Mouse (Mus musculus): Measurements from ENCODE around the gene Bpifb1.
"Not testable (repeated sequence)": the region's sequence is repeated elsewhere in the genome, so short reads cannot be mapped to it uniquely, and the experiment has no call there.

Gene Bpifb1

DNA sequence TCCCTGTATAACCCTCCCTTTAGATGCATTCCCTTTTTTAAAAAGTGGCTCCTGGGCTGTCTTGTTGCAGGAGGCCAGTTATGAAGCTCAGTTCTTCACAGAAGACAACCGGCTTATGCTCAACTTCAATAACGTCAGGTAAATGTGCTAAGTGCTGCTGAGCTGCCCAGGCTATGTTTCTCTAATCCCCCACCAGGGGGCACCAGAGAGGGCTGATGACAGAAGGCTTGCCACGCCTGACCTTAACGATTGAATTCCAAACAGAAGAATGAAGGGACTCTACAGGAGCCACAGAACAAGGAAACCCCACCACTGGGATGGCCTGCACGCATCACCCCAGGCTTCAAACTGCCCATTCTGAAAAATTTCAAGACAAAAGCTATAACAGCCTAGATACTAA is 24.6 kb downstream of the Bpifb1 start:
- DNase-seq, result peak; percentile 48

GRCm38 (mm10) chr2:154219950-154220349 is 29.3 kb downstream of the Bpifb1 start:
- DNase-seq, result no peak

DNA sequence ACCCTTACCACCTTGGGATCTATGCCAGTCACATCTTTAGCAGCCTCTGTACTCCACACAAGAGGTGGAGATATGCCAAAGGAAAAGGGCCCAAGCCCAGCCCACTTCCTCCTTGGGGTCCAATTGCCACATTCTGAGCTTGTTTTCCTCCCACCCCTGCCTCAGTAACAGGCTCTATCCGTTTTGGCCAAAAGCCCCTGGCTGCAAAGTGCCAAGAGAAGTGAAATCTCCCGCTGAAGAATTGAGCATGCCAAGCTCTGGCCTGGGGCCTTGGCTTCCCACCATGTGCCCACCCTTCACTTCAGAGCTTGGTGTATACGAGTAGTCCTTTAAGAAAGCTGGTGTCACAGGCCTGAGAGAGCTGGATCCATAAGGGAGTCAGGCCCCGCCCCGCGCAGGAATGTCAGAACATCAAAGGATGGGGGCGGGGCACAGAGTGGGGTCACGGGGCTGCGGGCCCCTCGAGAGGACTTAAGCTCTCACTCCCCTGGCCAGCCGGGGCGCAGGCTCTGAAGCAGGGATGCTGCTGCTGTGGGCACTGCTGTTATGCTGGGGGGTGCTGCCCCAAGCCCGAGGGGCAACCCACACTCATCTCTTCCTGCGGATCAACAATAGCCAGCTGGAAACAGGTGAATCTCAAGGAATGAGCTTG is 32.8 kb downstream of the Bpifb1 start, which contains the start of gene Bpifb5:
Gene Bpifb5, plus strand, starts transcription at position 478 of the 652 bp plus-strand sequence.
- no peak for DNase-seq

DNA sequence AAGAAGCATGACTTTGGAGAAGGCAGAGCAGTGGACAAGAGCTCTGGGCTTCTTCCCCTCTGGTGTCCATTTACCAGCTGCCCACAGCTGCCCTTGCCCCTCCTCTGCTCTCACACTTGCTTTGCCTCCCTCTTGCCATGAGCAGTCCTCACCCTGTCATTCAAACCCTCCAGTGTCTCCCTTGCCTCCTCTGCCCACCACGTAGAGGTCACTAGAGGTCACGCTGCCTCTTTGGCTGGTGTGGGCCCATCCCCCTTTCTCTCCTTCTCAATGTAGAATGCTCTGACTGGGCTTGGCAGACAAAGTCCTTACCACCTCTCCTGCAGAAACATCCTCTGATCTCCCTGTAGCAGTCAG is 33.3 kb downstream of the Bpifb1 start:
- no peak for DNase-seq

DNA sequence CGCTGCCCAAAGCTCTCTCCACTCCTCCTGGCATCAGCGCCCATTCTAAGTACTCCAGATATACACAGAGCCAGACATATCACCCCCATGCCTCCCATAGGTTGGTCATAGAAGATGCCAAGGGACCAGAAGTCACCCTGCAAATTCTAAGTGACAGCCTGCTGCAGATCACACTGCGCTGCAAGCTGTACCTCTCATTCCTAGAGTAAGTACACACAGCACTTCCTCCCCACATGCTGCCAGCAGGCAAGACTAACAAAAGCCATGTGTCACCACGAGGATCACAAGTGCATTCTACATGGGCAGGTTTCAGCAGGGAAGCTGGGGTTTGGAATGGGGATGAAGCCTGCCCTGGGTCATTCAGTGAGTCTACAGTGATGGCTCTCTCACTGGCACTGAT is 36.4 kb downstream of the Bpifb1 start:
- DNase-seq, result peak; percentile 35

DNA sequence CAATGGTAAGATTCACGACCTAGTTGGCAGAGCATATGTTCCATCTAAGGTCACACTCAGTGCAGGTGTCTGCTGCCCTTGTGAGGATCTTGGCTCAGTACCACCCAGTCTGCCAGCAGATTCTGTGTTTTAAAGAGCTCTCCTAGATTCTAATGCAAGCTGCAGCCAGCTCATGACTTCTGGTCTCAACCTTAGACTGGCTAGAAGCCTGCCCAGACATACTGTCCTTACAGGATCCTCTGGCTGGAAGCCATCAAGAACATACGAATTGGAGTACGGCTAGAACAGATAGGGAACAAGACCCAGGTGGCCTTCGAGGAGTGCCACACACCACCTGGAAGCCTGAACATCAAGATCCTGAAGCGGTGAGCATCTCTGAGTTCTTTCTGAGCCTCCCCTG is 37.2 kb downstream of the Bpifb1 start:
- peak; percentile 38 for DNase-seq

- DNase-seq, result peak; percentile 38
Observed at GRCm38 (mm10) chr2:154233426-154233825, 42.8 kb downstream of the Bpifb1 start.

DNA sequence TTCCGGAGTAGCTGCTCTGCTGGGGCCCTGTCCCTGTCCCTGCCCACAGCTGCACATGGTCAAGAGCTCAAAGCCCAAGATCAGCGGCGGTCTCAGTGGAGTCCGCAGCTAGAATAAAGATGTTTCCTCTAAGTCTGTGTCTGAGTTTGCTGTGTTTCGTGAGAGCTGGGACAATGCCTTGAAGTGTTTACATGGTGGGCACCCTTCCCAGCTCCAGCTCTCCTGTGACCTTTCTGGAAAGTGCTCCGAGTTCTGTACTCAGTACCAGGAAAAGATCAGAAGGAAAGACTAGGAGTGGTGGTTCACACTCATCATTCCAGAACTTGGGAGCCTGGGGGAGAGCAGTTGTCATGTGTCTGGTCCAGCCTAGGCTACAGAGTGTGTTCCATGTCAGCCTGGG is 50.2 kb downstream of the Bpifb1 start:
- DNase-seq, result no peak

DNA sequence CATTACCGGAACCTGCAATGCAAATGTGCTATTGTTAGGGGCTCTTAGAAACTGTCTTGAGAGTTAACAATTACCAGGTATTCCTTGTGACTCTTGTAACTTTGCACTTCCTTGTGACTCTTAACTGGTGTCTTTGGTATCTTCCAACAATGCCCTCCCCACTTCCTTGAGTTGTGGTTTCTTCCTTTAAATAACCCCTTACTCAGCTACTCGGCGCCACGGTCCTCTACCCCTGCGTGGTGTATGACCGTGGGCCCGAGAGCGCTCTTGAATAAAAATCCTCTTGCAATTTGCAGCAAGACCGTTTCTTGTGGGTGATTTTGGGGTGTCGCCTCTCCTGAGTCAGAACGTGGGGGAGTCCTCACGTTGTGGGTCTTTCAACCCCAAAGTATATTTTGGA is 52.1 kb downstream of the Bpifb1 start:
- not testable (repeated sequence) for DNase-seq

DNA sequence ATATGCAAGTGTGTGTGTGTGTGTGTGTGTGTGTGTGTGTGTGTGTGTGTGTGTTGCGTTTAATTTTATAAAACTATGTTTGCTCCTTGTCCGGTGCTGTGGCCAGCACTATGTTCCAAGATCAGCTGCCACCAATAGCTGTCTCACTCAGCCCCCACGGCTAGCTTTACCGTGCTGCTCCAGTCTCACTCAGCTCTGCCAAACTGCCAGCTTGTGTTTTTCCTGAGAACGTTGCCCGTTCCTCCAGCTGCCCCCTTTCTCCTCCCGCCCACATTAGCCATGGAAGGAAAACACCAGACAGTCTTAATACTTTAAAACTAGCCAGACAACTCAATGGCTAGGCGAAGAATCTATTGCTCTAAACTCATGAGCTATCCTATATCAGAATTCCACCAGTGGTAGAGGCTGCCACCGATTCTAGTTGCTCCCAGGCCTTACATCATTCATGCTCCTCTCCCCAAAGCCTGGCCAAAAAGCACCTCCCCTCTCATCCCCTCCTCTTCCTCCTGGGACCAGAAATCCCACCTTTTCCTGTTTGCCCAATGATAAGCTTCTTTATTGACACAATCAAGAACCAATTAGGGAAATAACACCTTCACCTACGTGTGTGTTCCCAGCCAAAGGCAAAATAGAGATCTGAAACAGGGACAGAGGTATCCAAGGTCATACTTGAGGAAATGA is 52.9 kb downstream of the Bpifb1 start:
- no peak for DNase-seq

DNA sequence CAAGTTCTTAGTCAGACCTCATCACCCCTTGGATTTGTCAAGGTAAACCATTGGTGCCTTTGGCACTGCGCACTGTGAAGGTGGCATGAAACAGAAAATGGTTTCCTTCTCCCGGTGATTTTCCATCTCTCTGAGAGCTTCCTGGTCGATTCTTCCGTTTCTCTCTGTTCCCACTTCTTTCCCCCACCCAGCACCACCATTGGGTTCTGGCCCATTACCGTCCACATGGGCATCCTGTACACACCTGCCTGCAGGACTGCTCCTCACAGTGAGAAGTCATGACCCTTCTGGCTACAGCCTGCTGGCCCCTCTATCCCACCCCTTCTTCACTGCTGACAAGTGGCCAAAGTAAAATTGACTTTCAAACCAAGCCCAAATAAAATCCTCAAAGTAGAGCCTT is 54.7 kb downstream of the Bpifb1 start:
- no peak for DNase-seq

- not testable (repeated sequence) for DNase-seq
Observed at GRCm38 (mm10) chr2:154255254-154255653, 64.6 kb downstream of the Bpifb1 start.

- no peak for DNase-seq
Observed at GRCm38 (mm10) chr2:154255770-154256169, 65.2 kb downstream of the Bpifb1 start.

DNA sequence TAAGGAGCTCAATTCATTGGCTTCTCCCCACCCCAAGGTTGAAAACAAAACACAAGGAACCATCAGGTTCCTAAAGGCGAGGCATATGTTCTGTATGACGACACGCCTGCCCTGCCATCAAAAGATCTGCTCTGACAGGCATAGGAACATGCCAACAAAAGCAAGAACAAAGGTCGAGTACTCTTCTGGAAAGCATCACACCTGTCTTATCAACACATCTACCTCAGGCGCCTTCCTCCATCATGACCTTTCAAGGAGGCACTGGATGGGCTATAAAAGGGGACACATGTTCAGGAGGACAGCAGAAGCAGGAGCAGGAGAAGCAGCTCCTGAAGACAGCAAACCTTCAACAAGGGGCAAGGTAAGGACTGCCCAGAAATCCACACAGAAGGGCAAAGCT is 66.9 kb downstream of the Bpifb1 start, which contains the start of gene Bpifb9a:
Gene Bpifb9a, plus strand, starts transcription at position 301 of the 400 bp plus-strand sequence.
- DNase-seq, result not testable (repeated sequence)

- not testable (repeated sequence) for DNase-seq
Observed at GRCm38 (mm10) chr2:154264397-154264796, 73.8 kb downstream of the Bpifb1 start.
